Mouse (Mus musculus) activated CD4-positive, CD25-positive, alpha-beta regulatory T cell, adult 4 months (primary cell): Measurements from ENCODE around the gene Tmem255a. TPM values are rescaled to one million over a fixed set of nuclear protein-coding genes. Genes with fewer than 3 reads are reported as not detected.

Experiments
- ATAC-seq: one replicate; pipeline ENCODE4 v1.8.0; 2017
- polyA plus RNA-seq, 2 experiments: library from polyadenylated mRNA; unstranded; fragments of 100-300 nt; shearing (Covaris generic); gene quantifications; one replicate each; pipeline ENCODE4 v1.2.1; 2017

Tmem255a gene
- polyA plus RNA-seq, 2 experiments from 2014 or later: 3.7 to 5.0 TPM

DNA sequence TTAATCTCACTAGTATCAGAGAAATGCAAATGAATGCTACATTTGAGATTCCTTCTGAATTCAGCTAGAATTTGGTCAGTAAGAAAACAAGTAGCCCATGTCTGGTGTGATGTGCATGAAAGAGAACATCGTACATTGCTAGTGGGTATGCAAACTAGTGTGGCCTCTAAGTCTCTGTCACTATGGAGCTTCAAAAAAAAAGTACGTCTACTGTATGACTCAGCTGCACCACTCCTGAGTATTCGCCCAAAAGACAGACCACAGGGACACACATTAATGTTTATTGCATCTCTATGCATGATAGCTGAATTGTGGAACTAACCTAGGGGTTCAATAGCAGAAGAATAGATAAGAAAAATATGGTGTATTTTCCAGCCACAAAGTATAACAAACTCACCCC, 86.9 kb downstream of the Tmem255a start:
- no peak for ATAC-seq

DNA sequence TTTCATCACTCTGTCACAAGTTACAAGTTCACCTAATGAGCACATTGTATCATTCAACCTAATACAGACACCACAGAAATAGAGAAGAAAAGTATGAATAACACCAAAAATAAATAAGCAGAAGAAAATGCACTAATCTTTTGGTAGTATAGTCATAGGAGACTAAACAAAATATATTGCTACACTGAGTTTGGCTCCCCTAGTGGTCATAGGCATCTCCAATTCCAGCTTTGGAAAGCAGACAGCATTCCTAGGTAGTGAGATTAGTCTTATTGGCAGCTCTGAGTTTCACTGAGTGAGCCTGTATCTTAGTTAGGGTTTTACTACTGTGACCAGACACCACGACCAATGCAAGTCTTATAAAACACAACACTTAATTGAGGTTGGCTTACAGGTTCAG, 93.1 kb downstream of the Tmem255a start:
- ATAC-seq: no peak

Other genes starting within 250 kb of the Tmem255a start
- under 1 TPM in 1 of 2 experiments, not detected in 1; 0.36 TPM for gene Btg1-ps1, start 233.6 kb downstream of the Tmem255a start, polyA plus RNA-seq
- not detected for gene Btg1-ps2, start 209.3 kb downstream of the Tmem255a start, polyA plus RNA-seq
- gene Rhox10, start 186.0 kb downstream of the Tmem255a start, polyA plus RNA-seq: not detected
- gene Rhox11, start 167.3 kb downstream of the Tmem255a start, polyA plus RNA-seq: not detected
- gene Rhox12, start 141.5 kb downstream of the Tmem255a start, polyA plus RNA-seq: not detected
- not detected for gene Rhox13, start 131.2 kb downstream of the Tmem255a start, polyA plus RNA-seq
- gene Zbtb33, start 62.6 kb downstream of the Tmem255a start, polyA plus RNA-seq: 1 to 10 TPM; 1.1 to 1.7 TPM
- not detected for gene Atp1b4, start 63.7 kb upstream of the Tmem255a start, polyA plus RNA-seq
- 10 to 100 TPM; 74.5 to 77.5 TPM for gene Lamp2, start 204.0 kb upstream of the Tmem255a start, polyA plus RNA-seq